Mouse (Mus musculus): ENCODE measurements around the gene 5730455P16Rik.

DNA sequence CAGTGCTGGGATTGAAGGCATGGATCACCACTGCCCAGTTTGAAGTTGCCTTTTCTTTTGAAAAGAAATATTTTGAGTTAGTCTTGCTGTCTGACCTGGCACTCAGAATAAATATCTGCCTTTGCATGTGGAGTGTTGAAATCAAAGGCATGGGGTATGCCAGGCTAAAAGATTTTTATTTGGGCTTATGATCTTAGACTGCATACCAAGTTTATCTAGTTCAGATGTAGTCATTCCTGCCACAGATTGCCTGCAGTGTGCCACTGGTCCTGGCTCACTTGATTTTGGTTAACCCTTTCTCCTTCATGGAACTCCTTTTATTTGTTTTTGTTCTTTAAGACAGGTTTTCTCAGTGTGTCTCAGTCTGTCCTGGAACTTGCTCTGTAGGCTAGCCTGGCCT, 6.6 kb upstream of the 5730455P16Rik start:
- no peak for TF ChIP-seq POLR2A (IDR thresholded peaks at IDR 0.05; ENCODE audit: low read depth, low read length)
- TF ChIP-seq CTCF (conservative IDR thresholded peaks at IDR 0.05; ENCODE audit: insufficient read depth, insufficient read length, low read depth, low read length): no peak

Measured in kidney, adult 2 months (tissue).